Mouse (Mus musculus) c-Kit-positive CD71-positive TER-119-positive erythroid progenitor cells, embryonic 14.5 days (primary cell): ENCODE data around the gene Gm6710.
"Not testable (repeated sequence)": the region's sequence is repeated elsewhere in the genome, so short reads cannot be mapped to it uniquely, and the experiment has no call there.

Experiments used
- DNase-seq: peaks from one replicate; pipeline ENCODE4 v3.0.0-alpha.2; 2013; ENCODE audit warnings: low spot score

Gm6710 gene

GRCm38 (mm10) chr2:175869024-175869423 is at the start of gene Gm6710:
Gene Gm6710 (plus strand): TSS chr2:175869219.
- not testable (repeated sequence) for DNase-seq
